Mouse (Mus musculus) embryo, embryonic 11 days (tissue): ENCODE measurements around the gene Slc50a1.

Experiments
- DNase-seq: peaks from one replicate; pipeline ENCODE4 v3.0.0-alpha.2; 2015

Gene Slc50a1

DNA sequence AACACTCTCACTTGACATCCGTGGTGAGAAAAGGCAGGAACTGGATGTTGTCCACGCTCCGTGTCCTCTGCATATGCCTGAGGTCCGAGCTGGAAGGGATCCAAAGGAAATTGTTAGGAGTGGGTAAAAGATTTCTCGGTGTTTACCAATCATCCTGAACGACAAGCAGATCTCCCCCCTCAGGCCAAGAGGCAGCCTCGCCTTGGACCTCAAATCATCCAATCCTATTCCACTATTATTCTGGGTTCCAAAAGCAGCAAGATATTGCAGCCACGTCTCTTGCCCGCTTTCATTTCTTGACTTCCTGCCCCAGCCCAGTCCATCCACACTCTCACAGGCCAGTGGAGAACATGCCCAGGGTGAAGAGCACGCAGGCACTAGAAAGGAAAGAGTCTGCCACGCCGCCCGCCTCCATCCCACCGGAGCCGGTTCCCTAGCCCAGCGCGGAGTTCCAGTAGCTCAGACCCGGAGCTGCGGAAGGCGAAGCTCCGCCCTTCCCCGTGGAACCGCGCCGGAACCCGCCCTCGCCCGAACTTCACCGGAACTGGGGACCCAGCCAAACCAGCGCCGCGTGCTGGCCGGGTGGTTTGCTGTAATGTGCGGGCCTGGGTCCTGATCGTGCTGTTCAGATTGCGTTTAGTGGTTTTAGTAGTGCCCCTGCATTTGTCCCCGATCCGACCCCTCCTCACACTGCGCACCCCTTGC, at the start of gene Slc50a1:
Gene Slc50a1, minus strand, starts transcription at position 520 of the 705 bp plus-strand sequence.
- peak; percentile 87 for DNase-seq

GRCm38 (mm10) chr3:89319591-89320350, 49.4 kb upstream of the Slc50a1 start:
- peak; percentile 61 for DNase-seq

GRCm38 (mm10) chr3:89318971-89319590, 48.7 kb upstream of the Slc50a1 start:
- no peak for DNase-seq

- DNase-seq = no peak
Measured at GRCm38 (mm10) chr3:89318316-89318715, 47.9 kb upstream of the Slc50a1 start.

DNA sequence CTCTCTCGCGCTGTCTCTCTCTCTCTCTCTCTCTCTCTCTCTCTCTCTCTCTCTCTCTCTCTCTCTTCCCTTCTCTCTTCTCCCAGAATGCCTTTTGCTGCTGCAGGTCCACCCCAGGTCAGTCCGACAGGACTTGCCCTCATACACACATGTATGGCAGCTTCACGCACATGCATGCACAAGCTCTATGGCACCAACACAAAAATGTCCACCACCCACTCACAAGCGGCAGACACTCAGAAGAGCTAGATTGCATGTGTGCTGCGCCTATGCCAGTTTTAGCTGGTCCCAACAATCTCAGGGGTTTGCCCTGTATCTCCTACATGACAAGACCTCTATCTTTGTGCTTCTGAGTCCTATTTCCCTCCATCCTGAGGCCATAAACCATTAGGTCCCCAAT, 46.9 kb upstream of the Slc50a1 start:
- DNase-seq = no peak

- peak; percentile 90 for DNase-seq
Measured at GRCm38 (mm10) chr3:89316833-89317232, 46.5 kb upstream of the Slc50a1 start.

DNA sequence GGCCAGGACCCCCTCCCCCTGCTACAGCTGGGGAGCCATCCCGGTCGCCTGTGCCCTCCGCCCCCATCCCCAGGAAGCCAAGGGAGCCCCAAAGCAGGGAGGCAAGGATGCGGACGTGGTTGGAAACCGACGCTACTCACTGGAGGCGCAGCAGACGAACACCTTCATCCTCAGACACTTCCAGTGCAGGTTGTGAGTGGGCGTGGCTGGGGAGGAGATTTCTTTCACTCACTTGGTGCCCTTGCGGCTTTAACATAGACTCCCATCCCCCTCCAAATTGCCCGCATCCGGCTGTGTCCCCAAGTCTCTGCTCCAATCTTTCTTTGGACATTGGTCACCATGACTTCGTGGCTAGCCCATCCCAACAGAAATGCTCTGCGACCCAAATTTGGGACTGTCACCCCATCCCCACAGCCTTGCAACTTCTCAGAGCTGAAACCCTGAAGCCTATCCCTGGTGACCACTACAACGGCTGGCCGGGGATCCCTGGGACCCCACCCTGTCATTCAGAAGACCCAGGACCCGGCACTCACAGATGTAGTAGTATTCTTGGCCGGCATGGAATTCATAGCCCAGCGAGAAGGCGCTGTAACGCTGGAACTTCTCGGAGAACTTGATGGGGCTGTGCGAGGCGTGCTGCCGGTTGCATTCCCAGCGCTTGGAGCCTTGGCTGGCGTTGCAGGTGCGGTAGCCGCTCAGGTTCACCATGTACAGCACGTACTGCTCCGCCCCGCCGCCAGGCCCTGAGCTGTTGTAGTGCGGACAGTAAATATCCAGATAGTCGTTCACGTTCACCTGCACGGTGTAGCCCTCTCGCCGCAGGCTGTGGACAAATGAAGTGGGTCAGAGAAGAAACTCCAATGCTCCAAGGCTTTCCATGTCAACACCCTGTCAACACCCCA, 45.8 kb upstream of the Slc50a1 start:
- DNase-seq = no peak

DNA sequence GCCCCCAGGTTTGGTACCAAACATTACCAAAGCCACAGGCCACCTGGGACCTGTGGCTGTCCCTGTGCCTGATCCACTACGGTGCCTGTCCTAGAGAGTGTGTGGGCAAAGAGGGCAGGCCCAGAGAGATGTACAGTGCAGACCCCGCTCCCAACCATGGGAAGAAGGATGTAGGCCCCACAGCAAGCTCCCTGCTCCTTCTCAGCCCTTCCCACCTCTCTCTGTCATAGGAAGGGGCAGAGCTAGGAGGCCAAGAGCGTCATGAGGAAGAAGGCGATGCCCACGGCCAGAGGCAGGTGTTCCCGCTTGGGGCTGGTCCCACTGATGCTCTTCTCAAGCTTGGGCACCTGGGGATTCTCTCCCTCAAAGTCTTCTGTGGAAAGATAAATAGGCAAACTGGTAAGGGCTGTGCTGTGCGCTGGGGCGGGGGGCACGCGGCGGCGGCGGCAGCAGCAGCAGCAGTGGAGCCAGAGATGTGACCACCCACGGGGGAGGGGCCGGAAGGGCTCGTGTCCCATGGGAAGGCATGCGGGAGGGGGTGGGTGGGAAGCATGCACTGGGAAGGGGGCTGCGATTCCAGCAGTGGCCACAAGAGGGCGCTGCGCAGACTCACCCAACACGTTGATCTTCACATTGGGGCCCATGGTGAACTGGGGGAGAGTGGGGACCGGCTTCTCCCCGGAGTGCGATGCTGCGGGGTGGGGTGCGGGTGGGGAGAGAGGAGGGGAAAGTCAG, 45.0 kb upstream of the Slc50a1 start:
- DNase-seq = peak; percentile 87

GRCm38 (mm10) chr3:89314791-89315190, 44.4 kb upstream of the Slc50a1 start:
- DNase-seq = no peak

GRCm38 (mm10) chr3:89314340-89314739, 44.0 kb upstream of the Slc50a1 start:
- no peak for DNase-seq

- DNase-seq = peak; percentile 87
Measured at GRCm38 (mm10) chr3:89308089-89308488, 37.7 kb upstream of the Slc50a1 start.

DNA sequence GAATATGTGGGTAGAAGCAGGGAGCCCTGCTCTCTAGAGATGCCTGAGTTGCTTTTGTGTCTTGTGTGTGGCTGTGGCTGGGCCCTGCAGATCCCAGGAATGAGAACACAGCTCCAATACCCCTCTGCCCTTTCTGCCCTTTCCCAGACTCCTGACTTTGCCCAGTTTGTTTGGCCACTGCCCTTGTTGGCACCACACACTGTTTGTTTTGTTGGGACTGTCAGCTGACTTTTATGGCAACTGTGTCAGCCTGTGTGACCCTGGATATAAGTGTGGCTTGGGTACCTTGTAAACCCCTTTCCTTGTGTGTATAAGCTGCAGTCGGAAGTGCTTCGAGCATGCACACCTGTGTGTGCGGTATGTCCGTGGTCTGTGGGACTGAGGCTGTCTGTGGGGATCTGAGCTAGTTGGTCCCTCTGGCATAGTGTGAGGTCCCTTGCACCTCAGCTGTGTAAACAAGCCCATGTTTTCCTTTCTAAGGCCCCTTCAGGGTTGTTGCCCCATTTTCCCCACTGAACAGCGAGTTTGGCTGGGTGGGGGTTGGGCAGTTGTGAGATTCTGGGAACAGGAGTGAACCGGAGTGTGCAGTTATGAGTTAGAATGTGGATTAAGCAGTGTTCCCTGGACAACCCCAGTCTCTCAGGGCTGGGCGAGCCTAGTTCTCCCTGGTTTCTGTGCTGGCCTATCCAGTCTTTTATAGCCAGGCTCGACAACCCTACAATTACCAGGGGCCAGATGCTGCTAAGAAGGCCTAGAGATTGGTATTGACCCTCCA, 35.4 kb upstream of the Slc50a1 start:
- DNase-seq = no peak

GRCm38 (mm10) chr3:89305105-89305504, 34.7 kb upstream of the Slc50a1 start:
- no peak for DNase-seq

DNA sequence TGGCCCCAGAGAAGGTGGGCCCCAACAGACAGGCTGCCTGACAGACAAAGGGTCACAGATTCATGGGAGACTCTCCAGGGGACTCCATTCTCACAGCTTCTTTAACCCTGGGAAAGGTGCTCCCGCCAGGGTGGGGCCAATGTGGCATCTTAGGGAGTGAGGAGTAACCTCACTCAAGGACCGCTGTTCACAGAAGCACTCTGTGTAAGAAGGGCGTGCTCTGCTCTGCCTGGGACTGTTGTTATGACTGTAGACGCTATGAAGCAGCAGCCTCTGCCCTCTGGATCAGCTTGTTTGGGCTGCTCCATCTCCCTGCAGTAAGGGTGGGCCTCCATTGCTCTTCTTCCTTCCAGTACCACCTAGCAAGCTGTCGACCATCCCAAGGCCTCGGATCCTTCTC, 34.1 kb upstream of the Slc50a1 start:
- no peak for DNase-seq

GRCm38 (mm10) chr3:89300514-89300913, 30.1 kb upstream of the Slc50a1 start:
- DNase-seq = no peak

DNA sequence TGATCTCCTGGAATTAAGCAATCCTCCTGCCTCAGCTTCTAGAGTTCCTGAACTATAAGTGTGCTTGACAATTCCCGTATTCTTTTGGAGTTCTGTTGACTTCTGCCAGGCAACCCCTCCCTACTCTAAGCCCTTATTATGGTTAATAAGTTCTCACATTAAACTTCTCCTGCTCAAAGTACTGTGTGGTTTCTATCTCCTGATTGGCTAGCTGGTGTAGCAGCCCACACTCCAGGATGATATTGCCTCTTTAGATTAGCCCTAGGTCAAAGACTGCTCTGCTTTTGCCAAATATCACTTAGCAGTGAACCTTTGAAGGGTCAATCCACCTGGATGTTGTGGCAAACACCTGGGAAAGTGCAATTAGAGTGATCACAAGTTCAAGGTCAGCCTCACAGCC, 29.7 kb upstream of the Slc50a1 start:
- no peak for DNase-seq

- DNase-seq = peak; percentile 78
Measured at GRCm38 (mm10) chr3:89299499-89299898, 29.1 kb upstream of the Slc50a1 start.

- no peak for DNase-seq
Measured at GRCm38 (mm10) chr3:89298908-89299307, 28.5 kb upstream of the Slc50a1 start.

DNA sequence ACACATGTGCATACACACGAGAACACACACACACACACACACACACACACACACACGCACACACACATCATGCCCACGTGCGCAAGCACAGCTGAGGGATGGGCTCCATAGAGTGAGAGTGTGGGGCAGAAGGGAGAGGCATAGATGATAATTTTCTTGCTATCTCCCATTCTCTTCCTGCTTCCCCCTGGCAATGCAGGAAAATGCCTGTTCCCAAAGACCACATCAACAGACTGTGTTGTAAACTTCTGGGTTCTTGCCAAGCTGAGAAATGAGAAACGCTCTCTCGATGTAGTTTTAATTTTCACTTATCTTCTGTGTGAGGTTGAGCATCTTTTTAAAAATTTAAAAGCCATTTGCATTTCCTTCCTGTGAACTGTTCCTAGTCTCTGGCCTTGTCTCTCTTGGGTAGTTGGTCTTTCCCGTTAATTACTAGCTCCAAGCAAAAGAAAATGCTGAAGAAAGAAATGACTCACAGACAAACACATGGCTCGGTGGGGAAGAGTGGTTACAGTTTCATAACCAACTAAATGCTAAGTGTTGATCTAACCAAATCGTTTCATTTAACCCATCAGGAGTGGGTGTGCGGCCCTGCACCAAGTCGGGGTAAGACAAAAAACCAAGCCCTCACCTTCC, 26.5 kb upstream of the Slc50a1 start:
- DNase-seq = no peak

DNA sequence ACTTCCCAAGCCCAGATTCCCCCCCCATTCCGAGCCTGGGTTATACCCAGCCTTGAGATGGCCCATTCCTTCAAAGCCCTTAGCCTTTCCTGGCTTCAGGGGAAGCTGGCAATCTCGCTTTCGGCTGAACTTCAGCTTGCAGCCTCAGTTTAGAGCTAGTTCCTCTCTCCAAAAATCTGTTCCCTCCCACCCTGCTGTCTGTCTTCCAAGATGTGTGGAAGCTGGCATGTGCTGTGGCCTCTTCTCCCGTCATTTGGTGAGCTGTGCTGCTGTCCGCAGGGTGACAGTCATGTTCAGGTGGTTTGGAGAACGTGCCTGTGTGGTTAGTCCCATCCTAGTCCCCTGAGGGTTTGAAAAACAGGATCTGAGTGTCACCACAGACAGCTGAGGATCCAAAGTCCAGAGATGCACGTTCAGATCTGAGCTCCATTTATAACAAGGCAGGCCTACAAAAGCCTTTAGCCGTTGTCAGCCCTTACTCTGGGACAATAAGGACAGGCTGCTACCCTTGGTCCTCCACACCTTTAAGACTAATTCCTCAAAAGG, 25.4 kb upstream of the Slc50a1 start:
- no peak for DNase-seq

DNA sequence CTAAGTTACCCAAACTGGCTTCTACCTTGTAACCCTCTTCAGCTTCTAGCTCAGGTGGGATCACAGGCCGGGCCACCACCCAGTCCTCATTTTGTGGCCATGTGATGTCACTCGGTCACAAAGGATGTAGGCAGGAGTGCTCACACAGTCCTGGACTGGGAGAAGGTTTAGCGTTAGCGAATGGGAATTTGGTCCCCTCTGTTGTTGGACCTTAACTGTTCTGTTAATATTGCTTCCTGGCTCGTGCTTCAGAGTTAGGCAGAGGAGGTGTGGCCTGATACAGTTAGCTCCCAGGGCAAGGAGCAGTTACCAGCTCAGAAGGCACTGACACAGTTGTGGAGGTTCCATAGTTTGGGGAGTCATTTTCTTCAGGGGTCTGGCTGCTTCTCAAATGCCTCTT, 23.8 kb upstream of the Slc50a1 start:
- no peak for DNase-seq
